Mouse (Mus musculus): ENCODE measurements around the gene St7. TPM values are rescaled to one million over a fixed set of nuclear protein-coding genes. Genes with fewer than 3 reads are reported as not detected.

Gene St7
- polyA plus RNA-seq, 1 experiment = 4.4 TPM

DNA sequence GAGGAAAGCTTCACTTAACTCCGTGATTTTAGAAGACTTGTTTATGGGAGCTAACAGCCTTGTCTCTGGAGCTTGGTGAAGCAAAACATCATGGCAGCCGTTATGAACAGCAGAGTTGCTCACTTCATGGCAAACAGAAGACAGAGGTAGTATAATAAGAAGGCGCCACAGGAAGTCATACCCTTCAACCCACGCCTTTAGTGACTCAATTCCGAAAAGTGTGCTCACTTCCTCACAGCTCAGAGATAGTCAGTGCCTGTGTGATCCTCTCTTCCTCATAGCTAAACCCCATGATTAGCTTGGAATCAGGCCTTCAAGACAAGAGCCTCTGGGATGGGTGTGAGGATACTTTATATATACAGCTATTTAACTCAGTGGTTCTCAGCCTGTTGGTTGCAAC lies 108.0 kb downstream of the St7 start:
- WGBS = 87% methylated on average over 5 of the region's 5 CpGs

DNA sequence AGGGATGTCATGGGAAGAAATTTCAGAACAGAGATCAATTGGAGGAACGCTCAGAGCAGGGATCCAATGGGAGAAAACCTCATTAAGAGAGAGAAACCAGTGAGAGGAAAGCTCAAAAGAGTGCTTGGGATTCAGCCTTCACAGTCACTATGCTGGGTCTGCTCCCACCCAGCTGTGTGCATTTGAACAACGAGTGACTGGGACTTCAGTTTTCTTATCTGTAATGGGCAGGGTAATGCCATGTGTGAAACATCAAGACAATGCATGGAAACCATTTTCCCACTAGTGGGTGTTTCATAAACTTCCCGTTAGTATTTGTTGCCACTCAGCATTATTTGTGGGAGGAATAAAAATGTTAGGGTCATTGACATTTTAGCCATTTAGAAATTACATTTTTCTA lies 111.7 kb downstream of the St7 start:
- H3K27ac ChIP-seq (ENCODE audit: insufficient read depth, low read length) = no peak overlapping the region
- H3K4me1 ChIP-seq (ENCODE audit: control insufficient read depth, insufficient read depth, insufficient read length) = no peaks in the 10 kb centered on the region
- 78% methylated on average over 3 of the region's 3 CpGs for WGBS
- TF ChIP-seq CTCF (IDR thresholded peaks at IDR 0.05; ENCODE audit: extremely low read depth, insufficient read depth, insufficient read length, insufficient replicate concordance) (no peak), POLR2A (IDR thresholded peaks at IDR 0.05; ENCODE audit: low read depth, low read length) (no peak)
- DNase-seq (ENCODE audit: low read depth in 1 of 2, low spot score in 2 of 2) = no peak
- no peak overlapping the region for H3K4me3 ChIP-seq (ENCODE audit: extremely low read depth, insufficient read depth, insufficient read length)
- H3K36me3 ChIP-seq (ENCODE audit: control insufficient read depth, insufficient read depth, low read length) = no peaks in the 10 kb centered on the region
- H3K27me3 ChIP-seq (ENCODE audit: control insufficient read depth, insufficient read depth, low read length) = no peaks in the 10 kb centered on the region

More for the DNA sequence above, 108.0 kb downstream of the St7 start:
- TF ChIP-seq POLR2A (IDR thresholded peaks at IDR 0.05; ENCODE audit: low read depth, low read length) (no peak), CTCF (IDR thresholded peaks at IDR 0.05; ENCODE audit: extremely low read depth, insufficient read depth, insufficient read length, insufficient replicate concordance) (no peak)
- Histone ChIP-seq H3K27ac (ENCODE audit: insufficient read depth, low read length) (no peak overlapping the region), H3K4me3 (ENCODE audit: extremely low read depth, insufficient read depth, insufficient read length) (no peak overlapping the region), H3K4me1 (ENCODE audit: control insufficient read depth, insufficient read depth, insufficient read length) (no peaks in the 10 kb centered on the region), H3K36me3 (ENCODE audit: control insufficient read depth, insufficient read depth, low read length) (no peaks in the 10 kb centered on the region), H3K27me3 (ENCODE audit: control insufficient read depth, insufficient read depth, low read length) (no peaks in the 10 kb centered on the region)
- DNase-seq (ENCODE audit: low read depth in 1 of 2, low spot score in 2 of 2) = no peak

DNA sequence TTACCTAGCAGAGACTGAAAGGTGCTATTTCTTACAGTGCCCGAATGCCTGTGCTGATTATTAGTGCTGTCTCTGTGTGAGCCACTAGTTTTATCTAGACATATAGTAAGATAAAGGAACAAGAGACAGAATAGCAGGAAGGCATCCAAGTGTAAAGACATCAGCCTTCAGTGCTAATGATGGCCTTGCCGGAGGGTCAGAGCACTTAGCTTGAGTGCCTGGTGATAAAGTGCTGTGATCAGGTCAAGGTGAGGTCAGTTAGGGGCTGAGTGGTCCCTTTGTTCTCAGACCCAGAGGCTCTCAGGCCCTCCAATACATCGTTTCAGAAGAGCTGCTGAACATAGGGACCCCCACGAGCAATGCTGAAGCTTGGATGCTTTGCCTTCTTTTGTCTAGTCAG lies 113.8 kb downstream of the St7 start:
- Histone ChIP-seq H3K4me1 (ENCODE audit: control insufficient read depth, insufficient read depth, insufficient read length) (no peaks in the 10 kb centered on the region), H3K27ac (ENCODE audit: insufficient read depth, low read length) (no peak overlapping the region), H3K36me3 (ENCODE audit: control insufficient read depth, insufficient read depth, low read length) (no peaks in the 10 kb centered on the region), H3K4me3 (ENCODE audit: extremely low read depth, insufficient read depth, insufficient read length) (no peak overlapping the region), H3K27me3 (ENCODE audit: control insufficient read depth, insufficient read depth, low read length) (no peaks in the 10 kb centered on the region)
- TF ChIP-seq POLR2A (IDR thresholded peaks at IDR 0.05; ENCODE audit: low read depth, low read length) (no peak), CTCF (IDR thresholded peaks at IDR 0.05; ENCODE audit: extremely low read depth, insufficient read depth, insufficient read length, insufficient replicate concordance) (no peak)
- 77% methylated on average over 4 of the region's 4 CpGs for WGBS
- no peak for DNase-seq (ENCODE audit: low read depth in 1 of 2, low spot score in 2 of 2)

DNA sequence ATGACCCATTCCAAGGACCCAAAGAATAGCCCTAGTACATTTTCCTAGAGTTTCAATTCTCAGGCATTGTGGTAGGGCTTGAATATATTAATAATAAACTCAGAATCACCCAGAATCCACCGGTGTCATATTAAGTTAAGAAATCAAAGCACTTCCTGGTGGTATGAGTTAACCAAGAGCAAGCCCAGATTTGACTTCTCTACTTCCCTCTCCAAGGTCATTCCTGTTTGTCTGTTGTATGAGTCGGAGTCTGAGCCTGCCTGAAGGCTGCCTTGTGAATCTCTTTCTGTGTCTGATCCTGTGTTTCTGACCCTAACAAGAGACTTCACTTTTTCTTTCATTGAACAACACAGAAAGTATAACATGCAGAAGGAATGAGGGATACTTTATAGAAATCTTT lies 118.3 kb downstream of the St7 start:
- no peak overlapping the region for H3K27ac ChIP-seq (ENCODE audit: insufficient read depth, low read length)
- H3K4me1 ChIP-seq (ENCODE audit: control insufficient read depth, insufficient read depth, insufficient read length) = no peaks in the 10 kb centered on the region
- no peak for TF ChIP-seq CTCF (IDR thresholded peaks at IDR 0.05; ENCODE audit: extremely low read depth, insufficient read depth, insufficient read length, insufficient replicate concordance)
- no peak for TF ChIP-seq POLR2A (IDR thresholded peaks at IDR 0.05; ENCODE audit: low read depth, low read length)
- DNase-seq (ENCODE audit: low read depth in 1 of 2, low spot score in 2 of 2) = no peak
- H3K36me3 ChIP-seq (ENCODE audit: control insufficient read depth, insufficient read depth, low read length) = no peaks in the 10 kb centered on the region
- no peaks in the 10 kb centered on the region for H3K27me3 ChIP-seq (ENCODE audit: control insufficient read depth, insufficient read depth, low read length)
- 78% methylated on average over 2 of the region's 2 CpGs for WGBS
- no peak overlapping the region for H3K4me3 ChIP-seq (ENCODE audit: extremely low read depth, insufficient read depth, insufficient read length)

DNA sequence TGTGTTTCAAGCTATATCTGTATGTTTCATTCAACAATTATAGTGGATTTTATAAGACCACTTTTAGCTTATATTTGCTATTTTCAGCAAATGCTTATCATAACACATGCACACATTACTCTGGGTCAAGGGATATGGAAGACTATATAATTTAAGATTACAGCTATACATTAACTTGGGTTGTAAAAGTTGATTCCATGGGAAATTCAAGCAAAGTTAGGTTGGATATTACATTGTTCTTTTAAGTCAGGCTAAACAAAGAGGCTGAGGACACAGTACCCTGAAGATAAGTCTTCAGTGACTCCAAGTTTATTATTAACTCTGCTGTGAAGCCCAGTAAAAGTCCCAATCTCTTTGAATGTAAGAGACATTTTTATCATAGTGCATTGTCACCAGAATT lies 118.8 kb downstream of the St7 start:
- no peak for DNase-seq (ENCODE audit: low read depth in 1 of 2, low spot score in 2 of 2)
- Histone ChIP-seq H3K27ac (ENCODE audit: insufficient read depth, low read length) (no peak overlapping the region), H3K36me3 (ENCODE audit: control insufficient read depth, insufficient read depth, low read length) (no peaks in the 10 kb centered on the region), H3K4me1 (ENCODE audit: control insufficient read depth, insufficient read depth, insufficient read length) (no peaks in the 10 kb centered on the region), H3K4me3 (ENCODE audit: extremely low read depth, insufficient read depth, insufficient read length) (no peak overlapping the region), H3K27me3 (ENCODE audit: control insufficient read depth, insufficient read depth, low read length) (no peaks in the 10 kb centered on the region)
- no peak for TF ChIP-seq POLR2A (IDR thresholded peaks at IDR 0.05; ENCODE audit: low read depth, low read length)
- TF ChIP-seq CTCF (IDR thresholded peaks at IDR 0.05; ENCODE audit: extremely low read depth, insufficient read depth, insufficient read length, insufficient replicate concordance) = no peak

DNA sequence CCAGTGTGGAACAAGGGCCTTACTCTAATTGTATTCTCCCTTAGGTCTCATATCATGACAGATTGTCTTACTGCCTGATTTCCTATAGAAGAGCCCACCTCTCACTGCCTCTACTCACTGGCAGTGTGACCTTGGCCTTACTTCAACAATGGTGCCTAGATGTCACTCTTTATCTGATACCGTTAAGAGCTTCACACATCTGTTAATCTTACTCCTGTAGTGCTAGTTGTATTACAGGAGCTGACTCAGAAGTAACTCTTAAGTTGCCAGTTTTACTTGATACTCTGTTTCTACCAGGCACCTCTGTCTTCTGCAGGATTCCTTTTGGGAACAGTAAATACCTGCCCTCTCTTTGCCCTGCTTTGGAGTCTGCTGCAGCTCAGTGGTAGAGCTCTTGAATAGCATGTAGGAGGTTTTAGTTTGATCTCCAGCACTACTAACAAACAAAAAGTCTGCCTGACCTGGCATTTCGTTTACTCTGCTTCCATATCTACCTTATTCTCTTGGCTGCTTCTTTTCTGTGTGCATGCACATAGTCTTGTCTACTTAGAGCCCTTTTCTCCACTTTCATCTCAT lies 121.4 kb downstream of the St7 start:
- H3K4me1 ChIP-seq (ENCODE audit: control insufficient read depth, insufficient read depth, insufficient read length) = no peaks in the 10 kb centered on the region
- H3K36me3 ChIP-seq (ENCODE audit: control insufficient read depth, insufficient read depth, low read length) = no peaks in the 10 kb centered on the region
- 77% methylated on average over 2 of the region's 2 CpGs for WGBS
- H3K27ac ChIP-seq (ENCODE audit: insufficient read depth, low read length) = no peak overlapping the region
- H3K27me3 ChIP-seq (ENCODE audit: control insufficient read depth, insufficient read depth, low read length) = no peaks in the 10 kb centered on the region
- TF ChIP-seq POLR2A (IDR thresholded peaks at IDR 0.05; ENCODE audit: low read depth, low read length) = no peak
- no peak for TF ChIP-seq CTCF (IDR thresholded peaks at IDR 0.05; ENCODE audit: extremely low read depth, insufficient read depth, insufficient read length, insufficient replicate concordance)
- DNase-seq (ENCODE audit: low read depth in 1 of 2, low spot score in 2 of 2) = no peak
- H3K4me3 ChIP-seq (ENCODE audit: extremely low read depth, insufficient read depth, insufficient read length) = no peak overlapping the region

DNA sequence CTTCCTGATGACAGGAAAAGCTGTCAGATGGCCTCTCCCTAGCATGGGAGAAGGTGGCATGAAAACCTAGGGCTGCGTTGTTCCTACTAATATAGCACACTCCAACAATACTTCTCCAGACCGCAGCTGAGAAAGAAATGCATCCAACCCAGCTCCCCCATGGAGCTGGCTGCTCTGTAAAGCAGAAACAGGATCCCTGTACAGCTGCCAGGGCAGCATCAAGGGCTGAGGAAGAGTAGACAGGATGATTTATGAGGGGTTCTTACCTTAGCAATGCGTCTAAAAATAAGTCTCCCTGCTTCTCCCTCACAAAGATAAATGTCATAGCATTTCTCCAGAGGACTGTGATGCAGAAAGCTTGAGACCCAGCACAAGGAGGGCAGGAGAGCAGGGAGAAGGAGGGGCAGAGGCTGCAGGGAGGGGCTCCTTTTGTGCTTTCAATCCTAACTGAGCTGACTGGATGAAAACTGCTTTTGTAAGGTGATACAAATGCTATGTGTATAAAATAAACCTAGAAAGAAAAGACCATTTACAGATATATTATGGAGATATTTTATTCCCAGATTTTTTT lies 124.2 kb downstream of the St7 start:
- DNase-seq (ENCODE audit: low read depth in 1 of 2, low spot score in 2 of 2) = no peak
- no peaks in the 10 kb centered on the region for H3K36me3 ChIP-seq (ENCODE audit: control insufficient read depth, insufficient read depth, low read length)
- no peak for TF ChIP-seq POLR2A (IDR thresholded peaks at IDR 0.05; ENCODE audit: low read depth, low read length)
- TF ChIP-seq CTCF (IDR thresholded peaks at IDR 0.05; ENCODE audit: extremely low read depth, insufficient read depth, insufficient read length, insufficient replicate concordance) = no peak
- no peak overlapping the region for H3K4me3 ChIP-seq (ENCODE audit: extremely low read depth, insufficient read depth, insufficient read length)
- no peaks in the 10 kb centered on the region for H3K27me3 ChIP-seq (ENCODE audit: control insufficient read depth, insufficient read depth, low read length)
- no peak overlapping the region for H3K27ac ChIP-seq (ENCODE audit: insufficient read depth, low read length)
- no peaks in the 10 kb centered on the region for H3K4me1 ChIP-seq (ENCODE audit: control insufficient read depth, insufficient read depth, insufficient read length)
- WGBS = 49% methylated on average over 3 of the region's 3 CpGs
